Mouse (Mus musculus) heart, postnatal 0 days (tissue): ENCODE data around the gene Rbm5. TPM values are rescaled to one million over a fixed set of nuclear protein-coding genes. Genes with fewer than 3 reads are reported as not detected.

Source experiments
- ATAC-seq: fragments of 200-750 bp; cut with Nextera tagmentation; 2 replicates; pipeline ENCODE4 v1.8.0; 2017; ENCODE audit warnings: low read depth, moderate number of reproducible peaks, moderate library complexity; ENCODE audit not compliant: insufficient read depth
- DNase-seq: peaks from one replicate; pipeline ENCODE4 v3.0.0-alpha.2; 2016; ENCODE audit warnings: low spot score
- H3K27ac ChIP-seq: fragments of 300-500 bp; sonication (generic); 2 replicates; pipeline ENCODE4 v1.5.1; 2014; ENCODE audit warnings: low read depth, mild to moderate bottlenecking
- H3K27me3 ChIP-seq: fragments of 300-500 bp; sonication (generic); 2 replicates; pipeline ENCODE4 v1.6.1; 2014; ENCODE audit warnings: low read length, mixed read lengths; ENCODE audit not compliant: control insufficient read depth, insufficient read depth
- H3K36me3 ChIP-seq: fragments of 300-500 bp; sonication (generic); replicated peaks from 2 replicates; pipeline ENCODE4 v1.6.1; 2014; ENCODE audit warnings: low read length, mixed read lengths; ENCODE audit not compliant: control insufficient read depth, insufficient read depth
- H3K4me1 ChIP-seq: fragments of 300-500 bp; sonication (generic); 2 replicates; pipeline ENCODE4 v1.6.1; 2014; ENCODE audit warnings: antibody characterized with exemption; ENCODE audit not compliant: control insufficient read depth, insufficient read depth
- H3K4me2 ChIP-seq: fragments of 300-500 bp; sonication (generic); 2 replicates; pipeline ENCODE4 v1.6.1; 2014; ENCODE audit warnings: low read depth, mild to moderate bottlenecking, low read length, moderate library complexity
- H3K4me3 ChIP-seq: fragments of 300-500 bp; sonication (generic); 2 replicates; pipeline ENCODE4 v1.5.1; 2014; ENCODE audit warnings: low read depth, low read length
- H3K9ac ChIP-seq: fragments of 300-500 bp; sonication (generic); replicated peaks from 2 replicates; pipeline ENCODE4 v1.6.1; 2014; ENCODE audit warnings: low read depth, low read length, mixed read lengths
- H3K9me3 ChIP-seq: fragments of 300-500 bp; sonication (generic); replicated peaks from 2 replicates; pipeline ENCODE4 v1.6.1; 2016; ENCODE audit warnings: low read length; ENCODE audit not compliant: control insufficient read depth
- CTCF ChIP-seq: IDR thresholded peaks from 2 replicates; pipeline ENCODE4 v1.5.1; 2016; ENCODE audit warnings: antibody characterized with exemption, control low read depth, low read depth
- EP300 ChIP-seq: IDR thresholded peaks from 2 replicates; pipeline ENCODE4 v1.6.1; 2016; ENCODE audit warnings: antibody characterized with exemption, low read depth
- WGBS: fragments of 180-500 bp; shearing (Covaris S2); extraction: QIAGEN DNeasy Blood & Tissue Kit; methylation state at CpG from one replicate; pipeline ENCODE4 v1.1.7; 2014; 5-methylcytosine and 5-hydroxymethylcytosine counted together
- polyA plus RNA-seq: library from polyadenylated mRNA; unstranded; fragments of >200 nt; fragmentation: Nextera tagmentation; extraction: Ambion mirVana; gene quantifications from 2 replicates; pipeline ENCODE4 v1.2.1, GENCODE M21; 2015
- total RNA-seq: library from RNA; depleted of rRNA; stranded (reverse); fragments of >200 nt; gene quantifications from 2 replicates; pipeline ENCODE4 v1.2.3, GENCODE M21; 2014; ENCODE audit warnings: low replicate concordance

Rbm5 gene
- total and polyA plus RNA-seq, 2 experiments from 2014 or later: 81.7 to 90.6 TPM

- Histone ChIP-seq H3K4me1 (no peaks in the 10 kb centered on the region), H3K4me2 (no peak overlapping the region), H3K27me3 (no peaks in the 10 kb centered on the region), H3K9me3 (no peaks in the 10 kb centered on the region), H3K9ac (no peak overlapping the region), H3K36me3 (peaks cover 82% of the 10 kb centered on the region), H3K4me3 (no peak overlapping the region), H3K27ac (no peak overlapping the region)
- DNase-seq: no peak
- ATAC-seq: no peak
- TF ChIP-seq CTCF (no peak), EP300 (no peak)
Observed at GRCm38 (mm10) chr9:107776809-107777208, 6.0 kb upstream of the Rbm5 start.

DNA sequence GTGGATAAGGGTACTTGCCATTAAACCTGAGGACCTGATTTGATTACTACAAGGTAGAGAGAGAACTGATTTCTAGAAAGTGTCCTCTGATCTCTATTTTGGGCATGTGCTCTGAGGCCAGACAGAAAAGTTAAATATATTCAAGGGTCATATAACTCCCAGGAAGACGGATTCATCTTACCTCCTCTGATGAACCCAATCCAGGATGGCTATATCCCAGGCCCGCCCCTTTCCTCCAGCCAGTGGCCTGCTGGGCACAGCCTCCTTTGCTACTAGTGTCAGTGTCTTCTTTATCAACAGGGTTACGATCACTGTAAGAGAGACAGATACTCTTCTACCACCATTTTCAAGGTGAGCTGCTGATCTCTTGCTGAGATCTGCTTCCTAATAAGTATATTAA is 3.6 kb upstream of the Rbm5 start:
- no peak overlapping the region for H3K9ac ChIP-seq
- H3K27ac ChIP-seq: no peak overlapping the region
- H3K4me3 ChIP-seq: no peak overlapping the region
- DNase-seq (no peak), ATAC-seq (no peak)
- 91% methylated on average over 3 of the region's 3 CpGs for WGBS
- no peaks in the 10 kb centered on the region for H3K27me3 ChIP-seq
- TF ChIP-seq CTCF (no peak), EP300 (no peak)
- H3K9me3 ChIP-seq: no peaks in the 10 kb centered on the region
- H3K4me2 ChIP-seq: no peak overlapping the region
- peaks cover 4% of the 10 kb centered on the region; the same call in 1 of the 2 replicates for H3K4me1 ChIP-seq
- peaks cover 59% of the 10 kb centered on the region for H3K36me3 ChIP-seq

GRCm38 (mm10) chr9:107771782-107772181 is 986 bp upstream of the Rbm5 start:
- no peak for DNase-seq
- no peaks in the 10 kb centered on the region for H3K27me3 ChIP-seq
- H3K4me1 ChIP-seq: peaks cover 11% of the 10 kb centered on the region; the same call in 1 of the 2 replicates
- H3K4me2 ChIP-seq: no peak overlapping the region
- no peak for ATAC-seq
- H3K36me3 ChIP-seq: peaks cover 65% of the 10 kb centered on the region
- H3K4me3 ChIP-seq: no peak overlapping the region
- WGBS: 49% methylated on average over 2 of the region's 2 CpGs
- no peaks in the 10 kb centered on the region for H3K9me3 ChIP-seq
- no peak overlapping the region for H3K27ac ChIP-seq
- H3K9ac ChIP-seq: 0 out of 2 replicates have a peak overlapping the region, but pooled peaks have one; percentile 100
- TF ChIP-seq CTCF (no peak), EP300 (no peak)

- no peaks in the 10 kb centered on the region for H3K27me3 ChIP-seq
- peak overlapping the region; percentile 100 for H3K9ac ChIP-seq
- H3K36me3 ChIP-seq: peaks cover 64% of the 10 kb centered on the region
- TF ChIP-seq EP300 (no peak), CTCF (no peak)
- H3K4me1 ChIP-seq: peaks cover 11% of the 10 kb centered on the region; the same call in 1 of the 2 replicates
- peak overlapping the region; percentile 98 for H3K27ac ChIP-seq
- WGBS: under 1% methylated on average over 9 of the region's 9 CpGs
- H3K9me3 ChIP-seq: no peaks in the 10 kb centered on the region
- no peak for ATAC-seq
- H3K4me3 ChIP-seq: peak overlapping the region; percentile 99
- no peak for DNase-seq
- H3K4me2 ChIP-seq: peak overlapping the region; percentile 85
Observed at GRCm38 (mm10) chr9:107770037-107770373, 791 bp downstream of the Rbm5 start.

GRCm38 (mm10) chr9:107769445-107770000 is 1.3 kb downstream of the Rbm5 start:
- peaks cover 64% of the 10 kb centered on the region for H3K36me3 ChIP-seq
- H3K27me3 ChIP-seq: no peaks in the 10 kb centered on the region
- DNase-seq: no peak
- H3K4me3 ChIP-seq: peak overlapping the region; percentile 99
- H3K4me1 ChIP-seq: peaks cover 11% of the 10 kb centered on the region; the same call in 1 of the 2 replicates
- no peaks in the 10 kb centered on the region for H3K9me3 ChIP-seq
- no peak for ATAC-seq
- H3K4me2 ChIP-seq: peak overlapping the region; percentile 85
- 18% methylated on average over 4 of the region's 4 CpGs for WGBS
- no peak for TF ChIP-seq CTCF
- no peak for TF ChIP-seq EP300
- H3K27ac ChIP-seq: peak overlapping the region; percentile 98; the same call in 1 of the 2 replicates
- peak overlapping the region; percentile 100 for H3K9ac ChIP-seq

DNA sequence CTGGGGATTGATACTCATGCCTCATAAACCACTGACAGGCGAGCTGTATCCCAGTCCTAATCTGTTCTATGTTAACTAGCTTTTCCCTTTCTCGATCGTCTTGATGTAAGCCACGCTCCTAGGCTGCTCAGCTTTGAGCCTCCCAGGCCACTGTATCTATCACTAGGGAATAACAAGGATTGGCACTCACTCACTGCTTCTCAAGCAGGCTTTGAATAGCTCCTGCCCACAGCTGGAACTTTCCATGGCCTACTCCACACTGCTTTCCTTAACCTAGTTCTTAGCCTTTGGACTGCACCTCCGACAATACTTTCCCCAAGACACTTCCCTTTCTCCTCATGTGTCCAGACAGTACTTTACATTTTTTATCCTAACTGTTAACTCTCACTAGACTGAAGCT is 1.9 kb downstream of the Rbm5 start:
- ATAC-seq: no peak
- TF ChIP-seq EP300: no peak
- TF ChIP-seq CTCF: no peak
- Histone ChIP-seq H3K4me1 (peaks cover 11% of the 10 kb centered on the region; the same call in 1 of the 2 replicates), H3K4me2 (peak overlapping the region; percentile 85; the same call in 1 of the 2 replicates), H3K27me3 (no peaks in the 10 kb centered on the region), H3K9ac (no peak overlapping the region), H3K9me3 (no peaks in the 10 kb centered on the region), H3K27ac (no peak overlapping the region), H3K36me3 (peaks cover 64% of the 10 kb centered on the region), H3K4me3 (no peak overlapping the region)
- no peak for DNase-seq
- WGBS: 69% methylated on average over 5 of the region's 5 CpGs
